Mouse (Mus musculus): Measurements from ENCODE around the gene Psme4. TPM values are rescaled to one million over a fixed set of nuclear protein-coding genes. Genes with fewer than 3 reads are reported as not detected.

The Psme4 gene
- polyA plus RNA-seq, 1 experiment from 2014 or later: 16.1 TPM

DNA sequence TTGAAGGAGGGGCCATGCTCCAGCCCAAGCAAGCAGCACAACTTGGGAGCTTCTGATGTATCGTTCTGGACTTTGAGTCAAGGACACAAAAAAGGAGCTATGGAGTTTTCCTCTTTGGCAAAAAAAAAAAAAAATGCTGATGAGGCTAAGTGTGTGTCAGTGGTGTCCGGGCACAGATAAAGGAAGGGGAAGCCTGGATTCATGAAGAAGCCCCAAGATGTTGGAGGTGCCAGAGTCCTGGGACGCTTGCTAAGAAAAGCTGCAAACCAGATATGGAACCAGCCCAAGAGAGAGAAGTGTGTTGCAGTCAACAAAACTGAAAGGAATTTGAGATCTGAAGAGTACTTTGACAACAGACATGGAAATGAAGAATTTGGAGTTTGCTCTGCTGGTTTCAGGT, 140.8 kb downstream of the Psme4 start:
- ATAC-seq: no peak
- 76% methylated on average over 3 of the region's 3 CpGs for WGBS (ENCODE audit: insufficient replicate concordance)
- no peak overlapping the region for H3K4me3 ChIP-seq
- no peak overlapping the region for H3K27ac ChIP-seq
- no peaks in the 10 kb centered on the region for H3K27me3 ChIP-seq (replicated peaks)
- H3K4me1 ChIP-seq: no peaks in the 10 kb centered on the region
- H3K9me3 ChIP-seq (replicated peaks): no peaks in the 10 kb centered on the region
- no peak overlapping the region for H3K9ac ChIP-seq
- H3K36me3 ChIP-seq: no peaks in the 10 kb centered on the region
- H3K4me2 ChIP-seq: no peak overlapping the region

DNA sequence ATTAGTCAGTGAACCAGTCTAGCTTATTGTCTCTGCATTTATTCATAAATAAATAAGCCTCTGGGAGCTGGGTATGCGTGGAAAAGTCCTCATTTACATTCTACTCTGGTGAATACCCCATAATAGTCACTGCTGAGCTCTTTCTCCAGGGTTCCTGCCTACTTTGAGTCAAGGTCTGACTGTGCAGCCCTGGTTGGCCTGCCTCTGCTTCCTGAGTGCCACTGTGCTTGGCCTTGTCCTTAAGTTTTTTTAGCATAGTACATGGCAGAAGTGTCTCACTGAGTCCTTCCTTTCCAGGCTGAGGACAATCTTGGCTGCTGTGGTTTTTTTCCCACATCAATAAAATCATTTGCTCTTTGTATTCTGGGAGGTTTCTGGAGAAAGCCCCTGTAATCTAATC, 149.1 kb downstream of the Psme4 start:
- ATAC-seq: no peak
- Histone ChIP-seq H3K9me3 (replicated peaks) (no peaks in the 10 kb centered on the region), H3K4me3 (no peak overlapping the region), H3K36me3 (peaks cover 6% of the 10 kb centered on the region), H3K27me3 (replicated peaks) (no peaks in the 10 kb centered on the region), H3K4me2 (no peak overlapping the region), H3K4me1 (no peaks in the 10 kb centered on the region), H3K9ac (no peak overlapping the region), H3K27ac (no peak overlapping the region)
- WGBS (ENCODE audit: insufficient replicate concordance): 71% methylated on average over 1 of the region's 1 CpGs

DNA sequence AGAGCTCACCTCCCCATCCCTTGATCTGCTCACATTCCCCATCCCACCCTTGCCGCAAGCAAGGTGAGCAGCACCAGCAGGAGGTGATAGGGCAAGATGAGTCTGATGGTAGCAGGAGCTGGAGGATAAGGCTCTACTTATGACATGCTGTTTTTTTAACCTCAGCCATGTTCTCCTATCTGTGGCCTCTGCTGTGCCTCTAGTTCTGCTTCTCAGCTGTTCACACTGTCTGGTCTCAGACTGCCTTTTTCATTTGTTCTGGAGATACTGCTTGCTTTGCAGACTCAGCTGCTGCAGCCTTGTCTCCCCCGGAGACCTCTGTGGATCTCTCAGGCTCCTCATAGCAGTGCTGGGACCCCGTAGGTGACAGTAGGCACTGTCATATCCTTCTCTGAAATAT, 151.8 kb downstream of the Psme4 start:
- Histone ChIP-seq H3K4me2 (no peak overlapping the region), H3K9ac (no peak overlapping the region), H3K36me3 (peaks cover 19% of the 10 kb centered on the region), H3K27ac (no peak overlapping the region), H3K4me3 (no peak overlapping the region), H3K4me1 (peaks cover 3% of the 10 kb centered on the region), H3K9me3 (replicated peaks) (no peaks in the 10 kb centered on the region), H3K27me3 (replicated peaks) (no peaks in the 10 kb centered on the region)
- ATAC-seq: no peak
- WGBS (ENCODE audit: insufficient replicate concordance): 79% methylated on average over 3 of the region's 3 CpGs

DNA sequence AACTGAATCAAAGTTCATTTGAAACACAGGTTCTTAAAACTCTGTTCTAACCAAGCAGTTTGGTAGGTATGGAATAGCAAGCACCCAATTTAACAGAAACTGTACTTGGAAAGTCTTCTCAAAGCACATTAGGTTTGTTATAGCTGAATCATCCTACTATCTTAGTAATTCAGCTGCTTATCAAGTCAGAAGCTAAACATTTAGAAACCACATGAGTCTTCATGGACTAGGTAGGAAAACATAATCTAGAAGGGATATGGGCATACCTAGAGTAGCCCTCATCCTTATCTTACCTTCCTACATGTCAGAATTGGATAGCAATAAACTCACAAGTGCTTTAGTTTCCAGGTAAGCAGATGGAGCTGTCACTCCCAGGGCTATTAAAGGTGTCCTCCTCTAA, 156.6 kb downstream of the Psme4 start:
- H3K4me3 ChIP-seq: no peak overlapping the region
- H3K27me3 ChIP-seq (replicated peaks): no peaks in the 10 kb centered on the region
- no peak overlapping the region for H3K4me2 ChIP-seq
- H3K9ac ChIP-seq: no peak overlapping the region
- H3K4me1 ChIP-seq: peaks cover 8% of the 10 kb centered on the region
- ATAC-seq: peak; percentile 74
- peaks cover 44% of the 10 kb centered on the region for H3K36me3 ChIP-seq
- H3K27ac ChIP-seq: no peak overlapping the region
- no peaks in the 10 kb centered on the region for H3K9me3 ChIP-seq (replicated peaks)

DNA sequence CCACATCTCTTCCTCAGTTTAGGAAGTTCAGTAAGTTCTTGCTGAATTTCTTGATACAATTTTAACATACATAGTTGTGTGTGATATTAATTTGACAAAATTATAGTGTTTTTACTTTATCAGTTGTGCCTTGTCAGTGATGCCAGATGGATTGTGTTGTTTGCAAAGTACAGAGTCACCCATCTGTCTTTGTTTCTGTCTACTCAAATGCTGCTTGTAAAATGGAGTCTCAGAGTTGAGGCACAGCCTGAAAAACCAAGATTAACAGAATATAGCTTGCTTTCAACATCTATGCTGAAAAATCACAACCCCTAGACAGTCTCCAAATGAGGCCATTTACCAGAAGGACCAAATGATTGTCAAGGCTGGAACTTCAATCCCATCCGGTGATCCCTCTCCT, 157.0 kb downstream of the Psme4 start:
- H3K9me3 ChIP-seq (replicated peaks): no peaks in the 10 kb centered on the region
- H3K9ac ChIP-seq: no peak overlapping the region
- no peak overlapping the region for H3K27ac ChIP-seq
- peaks cover 45% of the 10 kb centered on the region for H3K36me3 ChIP-seq
- no peaks in the 10 kb centered on the region for H3K27me3 ChIP-seq (replicated peaks)
- H3K4me2 ChIP-seq: no peak overlapping the region
- WGBS (ENCODE audit: insufficient replicate concordance): 79% methylated on average over 1 of the region's 1 CpGs
- no peak overlapping the region for H3K4me3 ChIP-seq
- ATAC-seq: no peak
- peaks cover 8% of the 10 kb centered on the region for H3K4me1 ChIP-seq

Other genes with a start within 250 kb of the Psme4 start
- 5.5 TPM in 2 replicates for gene Acyp2, start 122.1 kb upstream of the Psme4 start, polyA plus RNA-seq (2016; fragmentation: Nextera tagmentation; extraction: Ambion mirVana)
- gene Gpr75, start 113.6 kb downstream of the Psme4 start, polyA plus RNA-seq (2016; fragmentation: Nextera tagmentation; extraction: Ambion mirVana): not detected in 2 replicates
- gene Asb3, start 113.7 kb downstream of the Psme4 start, polyA plus RNA-seq (2016; fragmentation: Nextera tagmentation; extraction: Ambion mirVana): 15.3 and 16.2 TPM in 2 replicates
- 5.0 and 6.3 TPM in 2 replicates for gene Erlec1, start 182.6 kb downstream of the Psme4 start, polyA plus RNA-seq (2016; fragmentation: Nextera tagmentation; extraction: Ambion mirVana)
- 63.5 and 66.3 TPM in 2 replicates for gene Chac2, start 214.6 kb downstream of the Psme4 start, polyA plus RNA-seq (2016; fragmentation: Nextera tagmentation; extraction: Ambion mirVana)